Mouse (Mus musculus) embryonic facial prominence, embryonic 11.5 days (tissue): ENCODE data around the gene Pard3. TPM values are rescaled to one million over a fixed set of nuclear protein-coding genes. Genes with fewer than 3 reads are reported as not detected.

Experiments used
- ATAC-seq: fragments of 200-750 bp; cut with Nextera tagmentation; replicated peaks from 2 replicates; pipeline ENCODE4 v1.8.0; 2017; ENCODE audit warnings: low read depth; ENCODE audit not compliant: insufficient number of reproducible peaks, low FRiP score, low TSS enrichment
- DNase-seq: peaks from one replicate; pipeline ENCODE4 v3.0.0-alpha.2; 2015; ENCODE audit warnings: low spot score
- H3K27ac ChIP-seq: fragments of 300-500 bp; sonication (generic); replicated peaks from 2 replicates; pipeline ENCODE4 v1.5.1; 2014; ENCODE audit warnings: mild to moderate bottlenecking, low read depth, low read length, control low read depth
- H3K27me3 ChIP-seq: fragments of 300-500 bp; sonication (generic); 2 replicates; pipeline ENCODE4 v1.6.1; 2014; ENCODE audit warnings: mild to moderate bottlenecking, low read length, moderate library complexity, mixed read lengths; ENCODE audit not compliant: control insufficient read depth, insufficient read depth
- H3K36me3 ChIP-seq: fragments of 300-500 bp; sonication (generic); replicated peaks from 2 replicates; pipeline ENCODE4 v1.6.1; 2014; ENCODE audit warnings: low read depth, mild to moderate bottlenecking, low read length, moderate library complexity, mixed read lengths; ENCODE audit not compliant: control insufficient read depth, insufficient read depth
- H3K4me1 ChIP-seq: fragments of 300-500 bp; sonication (generic); 2 replicates; pipeline ENCODE4 v1.6.1; 2014; ENCODE audit warnings: low read length, mixed read lengths; ENCODE audit not compliant: control insufficient read depth, insufficient read depth
- H3K4me2 ChIP-seq: fragments of 300-500 bp; sonication (generic); 2 replicates; pipeline ENCODE4 v1.6.1; 2014; ENCODE audit warnings: low read depth, mild to moderate bottlenecking, control low read depth, low read length, moderate library complexity
- H3K4me3 ChIP-seq: fragments of 300-500 bp; sonication (generic); 2 replicates; pipeline ENCODE4 v1.5.1; 2014; ENCODE audit warnings: low read depth, low read length, control low read depth
- H3K9ac ChIP-seq: fragments of 300-500 bp; sonication (generic); replicated peaks from 2 replicates; pipeline ENCODE4 v1.6.1; 2014; ENCODE audit warnings: mild to moderate bottlenecking, control low read depth, low read length
- H3K9me3 ChIP-seq: fragments of 300-500 bp; sonication (generic); replicated peaks from 2 replicates; pipeline ENCODE4 v1.6.1; 2016; ENCODE audit warnings: mild to moderate bottlenecking, low read length, inconsistent platforms, mixed read lengths; ENCODE audit not compliant: control insufficient read depth
- WGBS: fragments of 180-500 bp; shearing (Covaris S2); extraction: QIAGEN DNeasy Blood & Tissue Kit; methylation state at CpG from one replicate; pipeline ENCODE4 v1.1.7; 2014; 5-methylcytosine and 5-hydroxymethylcytosine counted together
- polyA plus RNA-seq: library from polyadenylated mRNA; unstranded; fragments of >200 nt; fragmentation: Nextera tagmentation; extraction: Ambion mirVana; gene quantifications from 2 replicates; pipeline ENCODE4 v1.2.1, GENCODE M21; 2014

The Pard3 gene
- polyA plus RNA-seq, 1 experiment from 2014 or later, result 34.5 TPM

DNA sequence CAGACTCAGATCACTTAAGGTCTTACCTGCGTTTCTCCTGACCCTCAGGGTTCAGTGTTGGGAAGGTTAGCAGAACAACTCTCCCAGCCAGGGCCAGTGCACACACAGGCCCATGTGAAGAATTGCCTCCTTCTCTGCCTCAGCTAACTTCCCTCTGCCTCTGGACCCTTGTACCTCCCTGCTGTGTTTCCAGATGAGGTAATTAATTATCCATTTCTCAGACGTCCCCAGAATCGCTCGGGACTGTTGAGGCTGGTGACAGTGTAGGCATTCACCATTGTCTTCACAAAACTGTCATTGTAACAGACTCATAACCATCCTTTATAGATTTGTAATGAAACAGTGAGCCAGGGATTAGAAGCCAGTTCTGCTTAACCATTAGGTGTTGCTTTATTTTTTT is 143.8 kb downstream of the Pard3 start:
- no peak for DNase-seq
- H3K4me3 ChIP-seq, result no peak overlapping the region
- no peaks in the 10 kb centered on the region for H3K27me3 ChIP-seq
- ATAC-seq, result no peak
- no peaks in the 10 kb centered on the region for H3K4me1 ChIP-seq
- no peak overlapping the region for H3K27ac ChIP-seq
- H3K9me3 ChIP-seq, result no peaks in the 10 kb centered on the region
- no peaks in the 10 kb centered on the region for H3K36me3 ChIP-seq
- H3K9ac ChIP-seq, result no peak overlapping the region
- 22% methylated on average over 4 of the region's 4 CpGs for WGBS
- H3K4me2 ChIP-seq, result no peak overlapping the region

DNA sequence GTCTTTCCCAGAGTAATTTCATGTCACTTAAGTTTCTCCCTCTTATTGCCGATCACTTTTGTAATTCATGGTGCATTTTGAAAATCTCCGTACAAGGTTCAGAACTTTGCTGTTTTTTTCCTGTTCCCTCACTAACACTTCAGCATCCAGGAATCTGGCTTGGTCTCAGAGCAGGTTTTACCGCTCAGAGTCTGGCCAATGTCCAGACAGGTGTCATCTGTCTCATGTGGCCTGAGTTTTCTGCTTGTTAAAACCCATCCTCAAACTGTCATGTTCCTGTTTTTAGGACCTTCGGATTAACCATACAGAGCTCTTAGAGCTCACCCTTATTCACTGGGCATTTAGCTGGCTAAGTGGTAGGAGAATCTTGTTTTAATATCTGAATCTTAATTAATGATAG is 146.9 kb downstream of the Pard3 start:
- no peak for ATAC-seq
- no peak overlapping the region for H3K27ac ChIP-seq
- H3K36me3 ChIP-seq, result no peaks in the 10 kb centered on the region
- H3K4me3 ChIP-seq, result no peak overlapping the region
- H3K4me2 ChIP-seq, result no peak overlapping the region
- WGBS, result 88% methylated on average over 4 of the region's 4 CpGs
- H3K9me3 ChIP-seq, result no peaks in the 10 kb centered on the region
- DNase-seq, result no peak
- H3K27me3 ChIP-seq, result no peaks in the 10 kb centered on the region
- H3K9ac ChIP-seq, result no peak overlapping the region
- H3K4me1 ChIP-seq, result no peaks in the 10 kb centered on the region; the same call in 1 of the 2 replicates

- Histone ChIP-seq H3K9ac (no peak overlapping the region; the same call in 1 of the 2 replicates), H3K4me2 (no peak overlapping the region), H3K9me3 (no peaks in the 10 kb centered on the region), H3K4me1 (no peaks in the 10 kb centered on the region; the same call in none of the 2 replicates), H3K36me3 (no peaks in the 10 kb centered on the region), H3K4me3 (no peak overlapping the region), H3K27ac (no peak overlapping the region), H3K27me3 (no peaks in the 10 kb centered on the region)
- DNase-seq, result no peak
- 77% methylated on average over 8 of the region's 8 CpGs for WGBS
- ATAC-seq, result no peak
Observed at GRCm38 (mm10) chr8:127214338-127214737, 150.6 kb downstream of the Pard3 start.

DNA sequence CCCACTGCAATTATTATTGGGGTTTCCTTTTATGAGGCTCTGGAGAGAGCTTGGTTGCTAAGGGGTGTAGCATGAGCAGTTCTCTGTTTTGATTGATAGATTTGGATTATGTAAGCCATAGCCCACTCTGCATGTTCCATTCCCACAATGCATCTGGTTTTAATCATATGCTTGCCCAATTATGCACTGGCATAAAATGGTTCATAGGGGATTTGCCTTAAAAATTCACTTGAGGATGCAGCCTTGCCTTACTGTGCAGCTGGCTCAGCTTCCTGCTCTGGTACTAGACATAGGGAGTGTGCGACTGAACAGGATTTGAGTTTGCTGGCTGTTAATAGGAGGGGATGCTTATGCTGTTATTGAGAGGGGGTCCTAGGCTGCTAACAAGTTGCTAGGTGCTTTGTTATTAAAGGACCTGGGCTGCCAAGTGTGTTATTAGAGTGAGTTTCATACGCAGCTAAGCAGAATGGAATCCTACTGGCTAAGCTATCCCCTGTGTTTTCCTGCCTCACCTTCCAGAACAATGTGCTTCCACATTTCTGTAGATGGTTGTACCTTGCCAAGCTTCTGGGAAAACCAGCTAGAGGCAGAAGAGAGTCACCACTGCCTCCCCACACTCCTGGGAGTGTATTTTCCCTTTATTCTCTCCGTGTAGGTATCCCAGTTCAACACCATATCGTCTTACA is 151.2 kb downstream of the Pard3 start:
- DNase-seq (peak; percentile 43), ATAC-seq (peak; percentile 64; the same call in 1 of the 2 replicates)
- no peak overlapping the region for H3K4me3 ChIP-seq
- H3K27ac ChIP-seq, result no peak overlapping the region
- H3K27me3 ChIP-seq, result no peaks in the 10 kb centered on the region
- no peaks in the 10 kb centered on the region for H3K36me3 ChIP-seq
- H3K4me2 ChIP-seq, result no peak overlapping the region
- H3K4me1 ChIP-seq, result no peaks in the 10 kb centered on the region; the same call in none of the 2 replicates
- H3K9ac ChIP-seq, result no peak overlapping the region; the same call in 1 of the 2 replicates
- 60% methylated on average over 4 of the region's 4 CpGs for WGBS
- no peaks in the 10 kb centered on the region for H3K9me3 ChIP-seq

DNA sequence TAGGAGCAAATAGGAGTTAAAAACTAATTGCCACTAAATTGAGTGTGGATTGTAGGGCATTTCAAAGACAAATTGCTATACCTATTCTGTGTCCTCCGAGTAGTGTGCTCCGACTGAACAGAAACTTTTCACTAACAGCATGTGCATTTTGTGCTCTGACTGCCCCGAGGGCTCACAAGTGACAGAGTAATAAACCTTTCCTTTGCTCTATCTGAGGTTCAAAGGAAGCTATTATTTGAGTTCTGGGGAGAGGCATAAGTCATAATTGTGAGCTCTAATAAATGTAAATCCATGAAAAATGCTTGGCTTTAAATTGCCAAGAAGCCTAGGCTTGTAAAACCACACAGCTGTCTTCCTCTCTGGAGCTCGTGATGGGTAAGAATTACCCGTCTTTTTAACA is 156.5 kb downstream of the Pard3 start:
- WGBS, result 48% methylated on average over 5 of the region's 5 CpGs
- H3K27ac ChIP-seq, result no peak overlapping the region

DNA sequence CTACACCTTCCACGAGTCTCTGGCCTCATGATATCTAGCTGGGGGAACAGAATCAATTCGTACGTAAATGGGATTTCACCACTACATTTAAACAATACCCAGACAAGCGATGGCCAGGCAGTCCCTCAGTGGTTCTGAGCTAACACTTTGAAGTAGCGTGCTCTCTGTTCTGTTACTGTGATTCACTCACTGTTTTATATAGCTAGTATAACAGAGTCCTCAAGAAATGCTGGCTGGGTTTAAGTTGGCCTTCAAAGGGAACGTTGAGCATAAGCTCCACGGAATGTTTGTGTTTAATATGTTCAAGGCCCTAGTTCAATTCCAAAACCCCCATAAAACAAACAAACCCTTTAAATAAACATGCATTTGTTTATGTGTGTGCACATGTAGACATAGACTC is 156.9 kb downstream of the Pard3 start:
- no peaks in the 10 kb centered on the region for H3K27me3 ChIP-seq
- H3K9me3 ChIP-seq, result no peaks in the 10 kb centered on the region
- H3K36me3 ChIP-seq, result no peaks in the 10 kb centered on the region
- DNase-seq, result no peak
- no peaks in the 10 kb centered on the region; the same call in 1 of the 2 replicates for H3K4me1 ChIP-seq
- no peak overlapping the region for H3K4me3 ChIP-seq
- WGBS, result 75% methylated on average over 7 of the region's 7 CpGs
- H3K9ac ChIP-seq, result no peak overlapping the region
- no peak overlapping the region for H3K27ac ChIP-seq
- H3K4me2 ChIP-seq, result no peak overlapping the region
- no peak for ATAC-seq

More for the DNA sequence above, 156.5 kb downstream of the Pard3 start:
- Histone ChIP-seq H3K9me3 (no peaks in the 10 kb centered on the region), H3K36me3 (no peaks in the 10 kb centered on the region), H3K4me2 (no peak overlapping the region), H3K4me1 (no peaks in the 10 kb centered on the region; the same call in 1 of the 2 replicates), H3K9ac (no peak overlapping the region), H3K27me3 (no peaks in the 10 kb centered on the region), H3K4me3 (no peak overlapping the region)
- DNase-seq (no peak), ATAC-seq (no peak)

DNA sequence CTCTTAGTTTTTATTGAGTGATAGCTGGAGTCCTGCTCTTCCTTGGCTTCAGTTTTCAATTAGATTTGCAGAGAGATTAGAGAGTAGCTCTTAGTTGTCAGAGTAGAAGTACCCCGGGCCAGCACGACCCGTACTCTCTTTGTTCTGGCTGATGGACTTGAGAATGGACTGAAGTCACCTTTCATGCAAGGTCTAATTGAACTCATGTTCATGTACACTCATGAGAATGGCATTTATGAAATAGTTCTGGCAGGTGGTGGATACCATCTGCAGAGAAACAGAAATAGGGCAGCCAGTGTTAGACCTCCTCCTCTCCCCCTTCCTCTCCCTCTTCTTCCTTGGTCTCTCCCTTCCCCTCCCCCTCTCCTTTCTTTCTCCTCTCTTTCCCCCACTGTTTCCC is 158.7 kb downstream of the Pard3 start:
- H3K4me1 ChIP-seq, result no peaks in the 10 kb centered on the region
- no peak for DNase-seq
- ATAC-seq, result no peak
- no peaks in the 10 kb centered on the region for H3K9me3 ChIP-seq
- H3K9ac ChIP-seq, result no peak overlapping the region
- H3K36me3 ChIP-seq, result no peaks in the 10 kb centered on the region
- H3K27ac ChIP-seq, result no peak overlapping the region
- 81% methylated on average over 3 of the region's 3 CpGs for WGBS
- no peak overlapping the region for H3K4me2 ChIP-seq
- H3K27me3 ChIP-seq, result no peaks in the 10 kb centered on the region
- H3K4me3 ChIP-seq, result no peak overlapping the region

DNA sequence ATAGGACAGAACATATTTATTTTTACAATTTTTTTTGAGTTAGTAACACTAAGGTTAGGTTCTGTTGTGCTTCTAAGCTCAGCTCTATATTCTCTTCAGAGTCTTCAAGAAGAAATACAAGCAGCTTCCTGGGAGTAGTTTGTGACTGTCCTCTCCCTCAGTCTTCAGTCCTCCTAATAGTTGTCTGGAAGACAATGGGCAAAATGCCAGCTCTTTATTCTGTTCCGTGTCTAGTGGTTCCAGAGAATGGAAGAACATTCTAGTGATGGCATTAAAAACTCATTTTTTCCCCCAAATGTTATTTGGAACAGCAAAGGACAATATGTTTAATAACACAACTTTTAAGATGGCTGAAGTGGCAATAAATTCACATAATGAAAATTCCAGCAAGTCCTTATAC is 163.3 kb downstream of the Pard3 start:
- Histone ChIP-seq H3K4me3 (no peak overlapping the region), H3K4me1 (no peaks in the 10 kb centered on the region; the same call in 1 of the 2 replicates), H3K9me3 (no peaks in the 10 kb centered on the region), H3K36me3 (no peaks in the 10 kb centered on the region), H3K27ac (no peak overlapping the region), H3K27me3 (no peaks in the 10 kb centered on the region), H3K4me2 (no peak overlapping the region), H3K9ac (no peak overlapping the region)
- 83% methylated on average over 1 of the region's 1 CpGs for WGBS
- DNase-seq (no peak), ATAC-seq (no peak)
